Mouse (Mus musculus): Measurements from ENCODE around the gene Rab4a. TPM values are rescaled to one million over a fixed set of nuclear protein-coding genes. Genes with fewer than 3 reads are reported as not detected.
A peak's percentile ranks its signal among the peaks of the same experiment; 100 is the strongest.

Gene Rab4a
- total RNA-seq, 2 experiments from 2014 or later = 7.8 to 7.9 TPM

- intact Hi-C loops (cut with DNase I) = no loop called here
- no peak for DNase-seq
Observed at GRCm38 (mm10) chr8:123842086-123842485, 36.3 kb downstream of the Rab4a start.

GRCm38 (mm10) chr8:123844341-123844740, 38.6 kb downstream of the Rab4a start:
- intact Hi-C loops (cut with DNase I) = no loop called here
- no peak for DNase-seq

GRCm38 (mm10) chr8:123845114-123845513, 39.3 kb downstream of the Rab4a start:
- no peak for DNase-seq
- intact Hi-C loops (cut with DNase I) = no loop called here

GRCm38 (mm10) chr8:123845991-123846390, 40.2 kb downstream of the Rab4a start:
- intact Hi-C loops (cut with DNase I) = no loop called here
- DNase-seq = no peak

GRCm38 (mm10) chr8:123846509-123846908, 40.7 kb downstream of the Rab4a start:
- intact Hi-C loops (cut with DNase I) = no loop called here

GRCm38 (mm10) chr8:123847546-123847945, 41.8 kb downstream of the Rab4a start:
- no peak for DNase-seq
- intact Hi-C loops (cut with DNase I) = no loop called here

More at GRCm38 (mm10) chr8:123846509-123846908, 40.7 kb downstream of the Rab4a start:
- DNase-seq = no peak

GRCm38 (mm10) chr8:123849352-123849751, 43.6 kb downstream of the Rab4a start:
- DNase-seq = no peak
- intact Hi-C loops (cut with DNase I) = no loop called here

GRCm38 (mm10) chr8:123851590-123851989, 45.8 kb downstream of the Rab4a start:
- intact Hi-C loops (cut with DNase I) = no loop called here
- no peak for DNase-seq

GRCm38 (mm10) chr8:123854252-123854651, 48.5 kb downstream of the Rab4a start:
- no peak for DNase-seq
- intact Hi-C loops (cut with DNase I) = no loop called here

GRCm38 (mm10) chr8:123854733-123855475, 49.1 kb downstream of the Rab4a start:
- DNase-seq = no peak
- intact Hi-C loops (cut with DNase I) = no loop called here

GRCm38 (mm10) chr8:123857361-123857760, 51.6 kb downstream of the Rab4a start:
- intact Hi-C loops (cut with DNase I) = no loop called here
- no peak for DNase-seq

GRCm38 (mm10) chr8:123858574-123858940, 52.8 kb downstream of the Rab4a start:
- intact Hi-C loops (cut with DNase I) = loop anchor here (2.0 kb wide), 1 partner anchor 24 kb away; no protein-coding TSS in a partner anchor
- DNase-seq = peak in 1 of 2 experiments; percentile 16

GRCm38 (mm10) chr8:123858941-123859647, 53.3 kb downstream of the Rab4a start:
- intact Hi-C loops (cut with DNase I) = loop anchor here (2.0 kb wide), 1 partner anchor 24 kb away; no protein-coding TSS in a partner anchor

GRCm38 (mm10) chr8:123859648-123860259, 54.0 kb downstream of the Rab4a start, which contains the start of gene Ccsap:
TSS of gene Ccsap (minus strand) at chr8:123860209.
- DNase-seq = peak; percentile 49 to 57
- intact Hi-C loops (cut with DNase I) = loop anchor here (2.0 kb wide), 1 partner anchor 25 kb away; no protein-coding TSS in a partner anchor

More at GRCm38 (mm10) chr8:123858941-123859647, 53.3 kb downstream of the Rab4a start:
- DNase-seq = peak; percentile 93 to 94

- DNase-seq = no peak
- intact Hi-C loops (cut with DNase I) = no loop called here
Observed at GRCm38 (mm10) chr8:123860386-123860785, 54.6 kb downstream of the Rab4a start.

GRCm38 (mm10) chr8:123865786-123866185, 60.0 kb downstream of the Rab4a start:
- intact Hi-C loops (cut with DNase I) = no loop called here

GRCm38 (mm10) chr8:123866971-123867370, 61.2 kb downstream of the Rab4a start:
- DNase-seq = no peak
- intact Hi-C loops (cut with DNase I) = no loop called here

More at GRCm38 (mm10) chr8:123865786-123866185, 60.0 kb downstream of the Rab4a start:
- DNase-seq = no peak

GRCm38 (mm10) chr8:123872048-123872447, 66.3 kb downstream of the Rab4a start:
- intact Hi-C loops (cut with DNase I) = no loop called here

GRCm38 (mm10) chr8:123873364-123873763, 67.6 kb downstream of the Rab4a start:
- intact Hi-C loops (cut with DNase I) = no loop called here
- no peak for DNase-seq

More at GRCm38 (mm10) chr8:123872048-123872447, 66.3 kb downstream of the Rab4a start:
- DNase-seq = peak; percentile 18 to 29

GRCm38 (mm10) chr8:123874324-123874723, 68.5 kb downstream of the Rab4a start:
- intact Hi-C loops (cut with DNase I) = no loop called here
- DNase-seq = no peak

- intact Hi-C loops (cut with DNase I) = no loop called here
- DNase-seq = no peak
Observed at GRCm38 (mm10) chr8:123877865-123878264, 72.1 kb downstream of the Rab4a start.

All from heart, postnatal 14 days (tissue).